Mouse (Mus musculus): ENCODE measurements around the gene BB287469. TPM values are rescaled to one million over a fixed set of nuclear protein-coding genes. Genes with fewer than 3 reads are reported as not detected.
"Not testable (repeated sequence)": the region's sequence is repeated elsewhere in the genome, so short reads cannot be mapped to it uniquely, and the experiment has no call there.

Gene BB287469
- polyA plus RNA-seq, 1 experiment: not detected

GRCm38 (mm10) chr12:87864048-87864447, 47.7 kb downstream of the BB287469 start:
- not testable (repeated sequence) for H3K36me3 ChIP-seq (ENCODE audit: control insufficient read depth, insufficient read depth, low read length, poor library complexity, severe bottlenecking); H3K27me3 ChIP-seq (ENCODE audit: control insufficient read depth, insufficient read depth, low read length, poor library complexity, severe bottlenecking); H3K9me3 ChIP-seq (replicated peaks; ENCODE audit: control insufficient read depth, insufficient read depth, low read length, poor library complexity, severe bottlenecking); H3K27ac ChIP-seq (ENCODE audit: insufficient read depth, low read length); H3K4me1 ChIP-seq (ENCODE audit: control insufficient read depth, insufficient read depth, low read length); H3K9ac ChIP-seq (ENCODE audit: low read depth, poor library complexity, severe bottlenecking); H3K4me3 ChIP-seq (ENCODE audit: low read depth, low read length)

Other genes starting within 250 kb of the BB287469 start
- gene Oog1, start 213.9 kb upstream of the BB287469 start, polyA plus RNA-seq (2011; ENCODE audit: insufficient read depth, insufficient read length, low read depth, missing spikeins): not detected in 2 replicates
- not detected in 2 replicates for gene Gm4027, start 197.7 kb upstream of the BB287469 start, polyA plus RNA-seq (2011; ENCODE audit: insufficient read depth, insufficient read length, low read depth, missing spikeins)
- gene Gm16381, start 172.0 kb upstream of the BB287469 start, polyA plus RNA-seq (2011; ENCODE audit: insufficient read depth, insufficient read length, low read depth, missing spikeins): not detected in 2 replicates
- 0.38 TPM in 1 of 2 replicates, not detected in the other for gene Gm21319, start 40.8 kb upstream of the BB287469 start, polyA plus RNA-seq (2011; ENCODE audit: insufficient read depth, insufficient read length, low read depth, missing spikeins)
- gene Gm21936, start 21.1 kb upstream of the BB287469 start, polyA plus RNA-seq (2011; ENCODE audit: insufficient read depth, insufficient read length, low read depth, missing spikeins): not detected in 2 replicates
- gene Gm2001, start 25.8 kb downstream of the BB287469 start, polyA plus RNA-seq (2011; ENCODE audit: insufficient read depth, insufficient read length, low read depth, missing spikeins): not detected in 2 replicates
- gene Gm2016, start 57.5 kb downstream of the BB287469 start, polyA plus RNA-seq (2011; ENCODE audit: insufficient read depth, insufficient read length, low read depth, missing spikeins): not detected in 2 replicates
- gene Gm2022, start 78.8 kb downstream of the BB287469 start, polyA plus RNA-seq (2011; ENCODE audit: insufficient read depth, insufficient read length, low read depth, missing spikeins): not detected in 2 replicates
- not detected in 2 replicates for gene Gm2035, start 103.3 kb downstream of the BB287469 start, polyA plus RNA-seq (2011; ENCODE audit: insufficient read depth, insufficient read length, low read depth, missing spikeins)
- gene Gm2042, start 137.5 kb downstream of the BB287469 start, polyA plus RNA-seq (2011; ENCODE audit: insufficient read depth, insufficient read length, low read depth, missing spikeins): not detected in 2 replicates
- gene Gm2075, start 195.3 kb downstream of the BB287469 start, polyA plus RNA-seq (2011; ENCODE audit: insufficient read depth, insufficient read length, low read depth, missing spikeins): not detected in 2 replicates
- not detected in 2 replicates for gene Gm6803, start 202.2 kb downstream of the BB287469 start, polyA plus RNA-seq (2011; ENCODE audit: insufficient read depth, insufficient read length, low read depth, missing spikeins)
- not detected in 2 replicates for gene Gm2056, start 210.4 kb downstream of the BB287469 start, polyA plus RNA-seq (2011; ENCODE audit: insufficient read depth, insufficient read length, low read depth, missing spikeins)

Measured in ES-Bruce4 (cell line).